Mouse (Mus musculus): ENCODE measurements around the gene Carns1.
"Not testable (repeated sequence)": the region's sequence is repeated elsewhere in the genome, so short reads cannot be mapped to it uniquely, and the experiment has no call there.

Carns1 gene

GRCm38 (mm10) chr19:4150567-4151487, 24.5 kb downstream of the Carns1 start:
- no peak for DNase-seq (ENCODE audit: extremely low read depth, low read depth, low spot score)

GRCm38 (mm10) chr19:4149764-4150461, 25.4 kb downstream of the Carns1 start:
- no peak for DNase-seq (ENCODE audit: extremely low read depth, low read depth, low spot score)

GRCm38 (mm10) chr19:4149283-4149682, 26.0 kb downstream of the Carns1 start:
- no peak for DNase-seq (ENCODE audit: extremely low read depth, low read depth, low spot score)

GRCm38 (mm10) chr19:4148819-4149218, 26.5 kb downstream of the Carns1 start:
- DNase-seq (ENCODE audit: extremely low read depth, low read depth, low spot score): no peak

GRCm38 (mm10) chr19:4148491-4148806, 26.8 kb downstream of the Carns1 start, which contains the start of gene Coro1b:
Gene Coro1b, plus strand, starts transcription at chr19:4148619.
- no peak for DNase-seq (ENCODE audit: extremely low read depth, low read depth, low spot score)

- no peak for DNase-seq (ENCODE audit: extremely low read depth, low read depth, low spot score)
Observed at GRCm38 (mm10) chr19:4147782-4148490, 27.3 kb downstream of the Carns1 start.

GRCm38 (mm10) chr19:4147022-4147405, 28.3 kb downstream of the Carns1 start:
- peak; percentile 69 for DNase-seq (ENCODE audit: extremely low read depth, low read depth, low spot score)

- DNase-seq (ENCODE audit: extremely low read depth, low read depth, low spot score): no peak
Observed at GRCm38 (mm10) chr19:4146366-4147021, 28.8 kb downstream of the Carns1 start.

GRCm38 (mm10) chr19:4145936-4146335, 29.3 kb downstream of the Carns1 start:
- no peak for DNase-seq (ENCODE audit: extremely low read depth, low read depth, low spot score)

GRCm38 (mm10) chr19:4144550-4145498, 30.5 kb downstream of the Carns1 start:
- no peak for DNase-seq (ENCODE audit: extremely low read depth, low read depth, low spot score)

GRCm38 (mm10) chr19:4143759-4144268, 31.5 kb downstream of the Carns1 start, which contains the start of gene Cabp4:
Gene Cabp4, minus strand, starts transcription at chr19:4144033.
- no peak for DNase-seq (ENCODE audit: extremely low read depth, low read depth, low spot score)

GRCm38 (mm10) chr19:4142416-4143173, 32.7 kb downstream of the Carns1 start:
- no peak for DNase-seq (ENCODE audit: extremely low read depth, low read depth, low spot score)

GRCm38 (mm10) chr19:4140147-4140546, 35.1 kb downstream of the Carns1 start:
- DNase-seq (ENCODE audit: extremely low read depth, low read depth, low spot score): no peak

- no peak for DNase-seq (ENCODE audit: extremely low read depth, low read depth, low spot score)
Observed at GRCm38 (mm10) chr19:4139446-4139845, 35.8 kb downstream of the Carns1 start, which contains the start of gene Gpr152. Gene Gpr152, plus strand, starts transcription at chr19:4139787.

GRCm38 (mm10) chr19:4137913-4138312, 37.4 kb downstream of the Carns1 start:
- DNase-seq (ENCODE audit: extremely low read depth, low read depth, low spot score): no peak

GRCm38 (mm10) chr19:4136463-4136862, 38.8 kb downstream of the Carns1 start:
- DNase-seq (ENCODE audit: extremely low read depth, low read depth, low spot score): no peak

- DNase-seq (ENCODE audit: extremely low read depth, low read depth, low spot score): not testable (repeated sequence)
Observed at GRCm38 (mm10) chr19:4135963-4136345, 39.3 kb downstream of the Carns1 start.

- not testable (repeated sequence) for DNase-seq (ENCODE audit: extremely low read depth, low read depth, low spot score)
Observed at GRCm38 (mm10) chr19:4135229-4135962, 39.9 kb downstream of the Carns1 start.

Measured in fat pad, adult 2 months (tissue).